In the genomic region with DNA sequence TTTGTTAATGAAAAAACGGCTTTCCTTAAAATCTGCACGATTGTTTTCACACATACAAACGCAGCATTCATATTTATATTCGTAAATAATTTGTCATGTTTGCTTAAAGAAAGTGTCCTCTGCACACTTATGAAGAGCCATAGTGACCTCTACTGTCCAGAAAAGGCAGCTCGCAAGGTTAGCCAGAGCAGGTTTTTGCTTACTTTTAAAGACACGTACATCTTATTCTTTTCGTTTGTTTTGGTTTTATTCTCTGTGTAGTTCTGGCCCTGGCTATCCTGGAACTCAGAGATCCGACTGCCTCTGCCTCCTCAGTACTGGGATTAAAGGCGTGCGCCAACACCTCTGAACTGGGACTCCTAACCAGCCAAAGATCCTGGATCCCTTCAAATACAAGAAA, we compare ENCODE assay signal across 1 mouse cellular context.
TF ChIP-seq lines count a peak whose summit lies in the region.

No protein-coding gene starts in this region.

TF ChIP-seq in CH12.LX, 34 proteins besides CTCF, POLR2A, EP300 and RAD21:
- TF ChIP-seq TCF12 (IDR thresholded peaks at IDR 0.05; ENCODE audit: low read depth, low read length) (no peak), NELFE (IDR thresholded peaks at IDR 0.05; ENCODE audit: low read depth, low read length) (peak; percentile 42; the same call in 1 of the 2 replicates), E2F4 (IDR thresholded peaks at IDR 0.05; ENCODE audit: insufficient replicate concordance, low read depth, low read length) (no peak), SMC3 (IDR thresholded peaks at IDR 0.05; ENCODE audit: low read depth, low read length) (peak; percentile 66), ZC3H11A (IDR thresholded peaks at IDR 0.05; ENCODE audit: low read depth, low read length) (peak; percentile 6; the same call in 1 of the 2 replicates)
